Mouse (Mus musculus): Measurements from ENCODE around the gene Eif4ebp2.

Eif4ebp2 gene

DNA sequence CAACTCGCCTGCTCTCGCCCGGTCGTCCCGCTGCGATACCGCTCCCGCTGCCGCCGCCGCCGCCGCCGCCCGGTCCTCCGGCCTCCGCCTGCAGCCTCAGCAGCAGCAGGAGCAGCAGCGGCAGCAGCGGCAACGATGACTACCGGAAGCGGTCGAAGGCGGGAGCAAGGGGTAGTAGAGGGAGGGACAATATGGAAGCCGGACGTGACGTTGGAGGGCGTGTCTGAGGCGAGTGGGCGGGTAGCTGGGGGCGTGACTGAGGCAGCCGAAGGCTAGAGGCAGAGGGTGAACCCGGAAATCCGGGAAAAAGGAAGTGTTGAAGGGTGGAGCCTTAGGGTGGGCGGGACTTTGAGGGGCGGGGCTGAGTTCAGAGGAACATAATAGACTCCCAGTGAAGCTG is at the start of gene Eif4ebp2:
TSS of gene Eif4ebp2 (minus strand) at position 17 of the 400 bp plus-strand sequence.
- peak; percentile 98 to 100 for DNase-seq (ENCODE audit: inconsistent age in 2 of 2, low spot score in 1 of 2)

DNA sequence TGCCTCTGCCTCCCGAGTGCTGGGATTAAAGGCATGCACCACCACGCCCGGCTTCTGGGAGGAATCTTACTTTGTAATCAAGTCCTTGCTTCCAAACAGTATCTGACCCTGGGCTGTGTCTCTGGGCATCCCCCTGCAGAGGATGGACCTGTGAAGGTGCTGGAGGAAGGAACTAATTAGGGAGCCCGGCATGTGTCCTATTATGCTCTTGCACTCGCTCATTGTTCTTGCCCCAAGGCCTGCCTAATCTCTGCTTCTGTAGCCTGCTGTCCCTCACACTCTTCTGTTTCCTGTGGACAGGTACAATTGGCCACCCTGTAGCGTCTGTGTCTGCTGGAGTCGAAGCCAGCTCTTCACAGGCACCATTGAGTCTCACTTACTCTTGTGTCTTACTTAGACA is 48.3 kb upstream of the Eif4ebp2 start:
- no peak for DNase-seq (ENCODE audit: inconsistent age in 2 of 2, low spot score in 1 of 2)

DNA sequence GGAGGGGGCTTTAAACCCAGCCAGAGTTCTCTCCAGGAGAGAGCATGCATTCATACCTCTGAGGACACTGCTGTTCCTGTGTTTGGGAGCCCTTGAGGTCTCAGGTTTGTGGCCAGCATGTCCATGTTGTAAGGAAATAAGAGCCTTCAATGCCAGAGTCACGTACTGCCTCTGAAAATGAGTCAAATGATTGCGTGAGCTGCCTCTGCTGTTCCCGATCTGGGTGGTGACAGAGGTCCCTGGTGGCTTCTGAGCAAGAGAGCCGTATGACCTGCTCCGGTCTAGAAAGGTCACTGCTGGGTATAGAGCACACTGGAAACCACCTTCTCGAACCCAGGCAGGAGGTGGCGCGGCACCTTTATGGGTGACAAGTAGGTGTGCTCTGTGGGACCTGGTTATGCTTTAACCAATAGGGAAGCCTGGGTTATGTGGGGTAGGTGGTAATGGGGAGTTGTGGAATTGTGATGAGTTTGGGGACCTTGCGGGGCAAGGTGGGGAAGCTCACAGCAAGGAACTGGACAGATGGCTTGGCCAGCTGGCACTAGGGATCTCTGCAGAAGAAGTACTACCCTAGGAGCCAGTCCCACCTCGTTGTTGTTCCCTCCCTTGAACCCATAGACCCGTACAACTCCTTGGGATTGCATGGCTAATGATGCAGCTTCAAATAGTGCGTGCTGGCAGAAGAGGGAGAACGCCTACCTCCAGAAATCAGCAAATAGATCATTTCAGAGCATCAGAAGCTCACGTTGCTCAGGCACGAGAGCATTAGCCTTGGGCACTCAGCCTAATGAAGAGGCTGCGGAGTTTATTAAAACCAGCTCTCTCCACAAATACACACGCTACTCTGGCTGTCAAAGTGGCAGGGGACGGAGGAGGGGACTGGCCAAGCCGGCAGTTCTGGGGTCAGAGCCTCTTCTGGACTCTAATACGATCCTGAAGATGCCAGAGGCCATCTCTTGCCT is 47.3 kb upstream of the Eif4ebp2 start:
- peak in 1 of 2 experiments; percentile 68 for DNase-seq (ENCODE audit: inconsistent age in 2 of 2, low spot score in 1 of 2)

DNA sequence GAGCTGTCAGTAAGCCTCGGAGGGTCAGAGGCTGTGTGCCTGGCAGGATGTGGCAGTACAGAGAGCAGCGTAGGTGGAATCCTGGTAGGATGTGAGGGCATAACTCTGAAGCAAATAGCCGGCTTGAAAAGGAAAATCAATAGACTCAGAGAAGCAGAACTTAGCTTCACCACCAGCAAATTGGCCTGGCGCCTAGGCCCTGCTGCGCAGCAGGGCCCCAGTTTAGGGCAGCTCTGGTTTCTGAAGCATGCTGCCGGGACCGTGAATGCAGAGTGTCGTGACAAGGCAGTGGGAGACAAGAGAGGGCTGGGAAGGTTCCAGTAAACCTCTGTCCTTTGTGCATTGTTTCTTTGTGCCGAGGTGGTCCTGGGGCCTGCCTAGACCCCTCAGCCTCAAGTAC is 43.8 kb upstream of the Eif4ebp2 start:
- DNase-seq (ENCODE audit: inconsistent age in 2 of 2, low spot score in 1 of 2) = no peak

DNA sequence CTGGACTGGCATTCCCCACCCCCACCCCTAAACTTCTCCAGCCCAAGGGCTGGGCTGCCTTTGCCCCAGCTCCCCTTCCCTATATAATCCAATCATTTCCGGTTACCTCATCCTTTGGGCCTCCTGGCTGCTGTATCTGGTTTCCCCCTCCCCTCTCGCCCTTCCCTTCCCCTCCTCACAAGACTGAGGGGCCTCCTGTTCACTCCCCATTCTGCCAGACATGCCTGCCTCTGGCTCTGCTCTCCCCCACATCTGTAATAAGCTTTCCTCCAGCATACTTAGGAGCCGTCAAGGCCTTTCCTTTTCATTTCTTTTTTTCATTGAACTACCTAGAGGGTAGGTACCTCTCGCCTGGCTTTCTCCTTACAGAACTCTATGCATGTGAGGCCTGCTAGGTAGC is 43.0 kb upstream of the Eif4ebp2 start:
- no peak for DNase-seq (ENCODE audit: inconsistent age in 2 of 2, low spot score in 1 of 2)

- peak; percentile 82 to 93 for DNase-seq (ENCODE audit: inconsistent age in 2 of 2, low spot score in 1 of 2)
Measured at GRCm38 (mm10) chr10:61492040-61492439, 39.6 kb upstream of the Eif4ebp2 start.

GRCm38 (mm10) chr10:61491573-61491972 is 39.1 kb upstream of the Eif4ebp2 start:
- DNase-seq (ENCODE audit: inconsistent age in 2 of 2, low spot score in 1 of 2) = no peak

DNA sequence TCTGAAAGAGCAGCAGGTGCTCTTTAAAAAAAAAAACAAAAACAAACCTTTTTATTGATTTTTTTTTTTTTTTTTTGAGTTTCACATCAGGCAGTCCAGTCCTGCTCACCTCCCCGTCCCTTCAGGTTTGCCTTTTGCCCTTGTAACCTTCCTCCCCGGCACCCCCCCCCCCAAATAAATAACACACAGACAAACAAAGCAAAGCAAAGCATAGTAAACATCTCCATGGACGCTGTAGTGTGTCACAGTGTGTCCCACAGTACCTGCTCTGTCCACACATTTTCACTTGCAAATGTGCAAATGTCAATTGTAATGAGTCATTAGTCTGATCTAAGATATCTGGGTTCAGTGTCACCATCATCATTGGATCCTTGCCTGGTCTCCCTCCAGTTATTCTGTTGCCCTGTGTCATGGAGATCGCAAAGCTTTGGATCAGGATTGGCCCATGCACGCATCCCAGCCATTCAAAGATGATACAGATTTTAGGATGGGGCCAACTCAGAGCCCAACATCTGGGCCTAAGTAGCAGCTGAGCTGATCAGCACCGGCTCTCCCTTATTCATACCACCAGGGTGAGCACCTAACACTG is 36.2 kb upstream of the Eif4ebp2 start:
- DNase-seq (ENCODE audit: inconsistent age in 2 of 2, low spot score in 1 of 2) = peak; percentile 36 to 72

DNA sequence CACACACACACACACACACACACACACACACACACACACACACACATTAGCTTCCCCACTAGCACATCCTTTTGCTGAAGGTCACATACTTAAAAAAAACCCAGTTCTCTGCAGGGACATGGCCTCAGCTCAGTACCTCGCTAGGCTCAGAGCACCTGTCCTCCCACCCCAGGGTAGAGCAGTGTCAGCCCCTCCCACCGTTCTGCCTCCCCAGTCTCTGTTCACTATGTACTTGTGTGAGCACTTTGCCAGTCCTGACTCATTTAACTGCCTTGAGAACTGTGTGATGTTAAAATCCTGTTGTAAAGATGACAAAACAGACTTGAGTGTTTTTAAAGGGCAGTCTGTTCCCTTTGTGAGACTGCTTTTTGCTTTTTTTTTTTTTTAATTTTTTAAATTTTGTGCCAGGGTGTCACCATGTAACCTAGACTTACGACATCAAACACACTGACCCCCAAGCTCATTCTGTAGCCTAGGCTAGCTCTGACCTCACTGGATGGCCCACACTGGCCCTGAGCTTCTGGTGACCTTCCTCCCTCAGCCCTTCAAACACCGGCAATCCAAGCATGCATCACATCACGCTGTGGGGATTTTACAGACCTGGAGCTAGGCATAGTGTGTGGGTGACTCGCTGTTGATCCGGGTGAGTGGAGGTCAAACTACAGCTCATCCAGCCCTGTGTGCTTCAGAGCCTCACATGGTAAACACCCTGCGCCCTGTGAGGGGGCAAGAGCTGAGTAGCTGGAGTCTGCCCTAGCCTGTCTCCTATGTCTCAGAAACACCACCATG is 34.3 kb upstream of the Eif4ebp2 start:
- peak; percentile 77 to 89 for DNase-seq (ENCODE audit: inconsistent age in 2 of 2, low spot score in 1 of 2)

- peak; percentile 37 to 77 for DNase-seq (ENCODE audit: inconsistent age in 2 of 2, low spot score in 1 of 2)
Measured at GRCm38 (mm10) chr10:61484801-61485200, 32.3 kb upstream of the Eif4ebp2 start.

- peak; percentile 59 to 86 for DNase-seq (ENCODE audit: inconsistent age in 2 of 2, low spot score in 1 of 2)
Measured at GRCm38 (mm10) chr10:61482771-61483170, 30.3 kb upstream of the Eif4ebp2 start.

GRCm38 (mm10) chr10:61480488-61480887 is 28.0 kb upstream of the Eif4ebp2 start:
- DNase-seq (ENCODE audit: inconsistent age in 2 of 2, low spot score in 1 of 2) = no peak

GRCm38 (mm10) chr10:61479927-61480326 is 27.5 kb upstream of the Eif4ebp2 start:
- DNase-seq (ENCODE audit: inconsistent age in 2 of 2, low spot score in 1 of 2) = no peak

DNA sequence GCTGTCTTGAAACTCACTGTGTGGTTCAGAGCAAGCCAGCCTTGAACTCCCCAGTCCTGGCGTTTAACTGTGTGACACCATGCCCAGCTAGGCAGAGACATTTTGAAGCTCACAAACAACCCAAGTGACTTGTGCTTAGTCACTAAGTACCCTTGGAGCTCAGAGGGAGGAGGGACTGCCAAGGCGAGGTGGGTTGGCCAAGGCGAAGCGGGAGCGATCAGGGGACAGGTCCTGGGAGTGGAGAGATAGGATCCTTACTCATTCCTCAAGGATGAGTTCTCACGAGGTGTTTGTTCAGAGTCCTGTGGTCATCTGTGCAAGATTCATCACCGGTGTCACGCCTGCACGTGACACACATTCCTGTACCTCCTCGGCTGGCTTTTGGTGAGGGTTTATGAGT is 27.0 kb upstream of the Eif4ebp2 start:
- peak; percentile 63 to 83 for DNase-seq (ENCODE audit: inconsistent age in 2 of 2, low spot score in 1 of 2)

- peak in 1 of 2 experiments; percentile 34 for DNase-seq (ENCODE audit: inconsistent age in 2 of 2, low spot score in 1 of 2)
Measured at GRCm38 (mm10) chr10:61476440-61477165, 24.1 kb upstream of the Eif4ebp2 start.

DNA sequence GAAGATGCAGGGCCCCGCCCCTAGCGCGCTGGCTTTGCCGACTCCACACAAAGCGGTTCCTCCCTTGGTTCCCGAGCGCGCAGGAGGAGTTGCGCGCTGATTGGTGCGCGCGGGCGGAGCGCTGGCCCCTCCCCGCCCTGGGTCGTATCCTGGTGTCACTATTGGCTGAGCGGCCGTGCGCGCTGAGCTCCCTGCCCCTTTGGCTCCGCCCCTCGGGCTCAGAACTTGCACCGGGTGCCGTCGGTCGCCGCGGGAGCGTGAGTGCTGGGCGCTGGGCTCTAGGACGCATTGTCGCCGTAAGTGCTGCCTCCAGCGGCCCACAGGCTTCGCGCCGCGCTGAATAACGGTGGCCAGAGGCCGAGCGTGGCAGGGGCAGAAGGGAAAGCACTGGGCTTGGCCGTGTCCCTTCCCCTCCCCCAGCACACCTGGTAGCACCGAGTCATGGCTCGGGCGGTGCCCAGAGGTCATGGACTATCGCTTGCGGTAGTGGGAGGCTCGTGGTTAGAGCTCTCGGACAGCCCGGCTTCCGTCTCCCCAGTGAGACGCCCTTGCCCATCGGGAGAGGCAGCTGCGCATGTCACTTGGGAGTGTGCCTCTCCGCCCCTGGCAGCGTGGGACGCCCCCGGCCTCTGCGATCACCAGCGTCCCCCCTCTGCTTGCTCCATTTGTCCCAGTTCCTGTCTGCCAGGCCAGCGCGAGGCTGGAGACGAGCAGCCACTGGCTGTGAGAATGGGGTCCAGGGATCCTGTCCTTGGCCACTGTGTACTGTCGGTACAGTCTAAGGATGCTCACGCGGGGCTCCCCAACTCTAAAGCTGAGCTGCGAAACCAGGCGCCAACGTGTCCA is 23.4 kb upstream of the Eif4ebp2 start, which contains the start of gene Lrrc20:
TSS of gene Lrrc20 (plus strand) at position 208 of the 846 bp plus-strand sequence.
- peak; percentile 97 for DNase-seq (ENCODE audit: inconsistent age in 2 of 2, low spot score in 1 of 2)

DNA sequence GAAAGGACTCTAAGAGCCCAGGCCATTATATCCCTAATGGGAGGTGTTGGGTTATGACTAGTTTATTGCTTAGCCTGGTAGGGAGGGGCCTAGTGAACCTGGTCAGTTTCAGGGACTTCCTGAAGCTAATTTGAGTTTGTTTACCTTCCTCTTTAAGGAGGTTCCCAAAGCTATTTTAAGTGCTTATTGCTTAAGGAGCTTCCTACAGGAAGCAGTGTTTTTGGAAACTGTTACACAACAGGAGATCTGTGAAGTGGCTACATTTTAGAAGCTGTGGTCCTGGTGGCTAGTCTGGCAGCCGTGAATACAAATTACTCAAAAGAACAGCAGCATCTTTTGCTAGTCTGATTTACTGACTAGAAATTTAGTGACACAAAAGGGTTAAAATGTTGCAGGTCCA is 21.9 kb upstream of the Eif4ebp2 start:
- no peak for DNase-seq (ENCODE audit: inconsistent age in 2 of 2, low spot score in 1 of 2)

DNA sequence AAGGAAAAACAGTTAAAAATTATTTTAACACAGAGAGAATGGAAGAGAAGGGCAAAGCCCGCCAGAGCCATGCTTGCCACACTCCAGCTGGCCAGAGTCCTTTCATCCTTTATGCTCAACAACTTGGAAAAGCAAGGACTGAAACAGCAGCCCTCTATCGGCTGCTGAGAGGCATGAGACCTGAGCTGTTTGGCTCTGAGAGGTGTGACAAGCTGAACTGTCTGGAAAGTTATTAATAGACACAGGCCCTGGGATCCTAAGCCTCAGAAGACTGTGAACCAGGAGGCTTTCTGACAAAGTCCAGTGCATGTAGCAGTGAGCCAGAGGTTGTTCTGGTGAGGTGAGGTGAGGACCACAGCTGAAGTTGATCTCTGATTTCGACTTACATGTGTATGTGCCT is 21.2 kb upstream of the Eif4ebp2 start:
- DNase-seq (ENCODE audit: inconsistent age in 2 of 2, low spot score in 1 of 2) = no peak

GRCm38 (mm10) chr10:61468900-61469299 is 16.4 kb upstream of the Eif4ebp2 start:
- peak in 1 of 2 experiments; percentile 43 for DNase-seq (ENCODE audit: inconsistent age in 2 of 2, low spot score in 1 of 2)

DNA sequence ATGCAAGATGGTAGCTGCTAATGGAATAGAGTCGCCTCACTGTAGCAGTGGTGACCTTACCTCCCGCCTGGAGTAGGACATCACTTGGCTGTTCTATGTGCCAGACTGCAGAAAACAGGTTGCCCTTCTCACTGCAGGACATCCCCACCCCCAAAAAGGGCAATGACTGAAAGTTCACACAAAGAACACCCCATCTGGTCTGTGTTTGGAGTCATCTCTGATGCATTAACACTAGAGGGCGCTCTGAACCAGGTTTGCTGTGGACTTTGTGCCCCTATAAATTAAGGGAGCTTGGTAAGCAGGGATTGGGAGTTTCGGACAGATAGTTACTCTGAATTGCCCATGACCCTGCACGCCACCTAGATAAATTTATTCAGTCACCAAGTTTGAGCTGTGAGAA is 14.4 kb upstream of the Eif4ebp2 start:
- peak in 1 of 2 experiments; percentile 80 for DNase-seq (ENCODE audit: inconsistent age in 2 of 2, low spot score in 1 of 2)
